Mouse (Mus musculus) liver, embryonic 14.5 days (tissue): ENCODE results near the gene Prrt2. TPM values are rescaled to one million over a fixed set of nuclear protein-coding genes. Genes with fewer than 3 reads are reported as not detected.

Source experiments
- ATAC-seq: fragments of 200-750 bp; cut with Nextera tagmentation; 2 replicates; pipeline ENCODE4 v1.8.0; 2017; ENCODE audit warnings: moderate number of reproducible peaks, mild to moderate bottlenecking, moderate library complexity; ENCODE audit not compliant: insufficient read depth
- DNase-seq, 3 experiments: peaks; one replicate each; pipeline ENCODE4 v3.0.0-alpha.2; 2012 to 2013; ENCODE audit warnings: low read depth in 3 of 3, low spot score in 3 of 3
- H3K27ac ChIP-seq: fragments of 300-500 bp; sonication (generic); 2 replicates; pipeline ENCODE4 v1.5.1; 2014; ENCODE audit warnings: moderate library complexity, mild to moderate bottlenecking, control low read depth, inconsistent platforms
- H3K27me3 ChIP-seq: fragments of 300-500 bp; sonication (generic); 2 replicates; pipeline ENCODE4 v1.6.1; 2014; ENCODE audit warnings: mild to moderate bottlenecking, low read length, moderate library complexity; ENCODE audit not compliant: control insufficient read depth, insufficient read depth
- H3K36me3 ChIP-seq: fragments of 300-500 bp; sonication (generic); replicated peaks from 2 replicates; pipeline ENCODE4 v1.6.1; 2014; ENCODE audit warnings: low read depth; ENCODE audit not compliant: control insufficient read depth, insufficient read depth
- H3K4me1 ChIP-seq, 2 experiments: fragments of 200-500 bp in 1 of 2; fragments of 300-500 bp in 1 of 2; sonication (generic) in 1 of 2; replicated peaks; 2 replicates each; pipeline ENCODE4 v1.6.1; 2012 to 2014; ENCODE audit warnings: antibody characterized with exemption in 1 of 2, inconsistent platforms in 1 of 2, low read length in 1 of 2; ENCODE audit not compliant: control insufficient read depth in 2 of 2, insufficient read depth in 2 of 2
- H3K4me2 ChIP-seq: fragments of 300-500 bp; sonication (generic); 2 replicates; pipeline ENCODE4 v1.6.1; 2014; ENCODE audit warnings: low read depth, mild to moderate bottlenecking, control low read depth, moderate library complexity
- H3K4me3 ChIP-seq, 2 experiments: fragments of 200-500 bp in 1 of 2; fragments of 300-500 bp in 1 of 2; sonication (generic) in 1 of 2; 2 replicates each; pipeline ENCODE4 v1.5.1; 2012 to 2014; ENCODE audit warnings: low read depth in 2 of 2, low read length in 2 of 2, mild to moderate bottlenecking in 2 of 2, control low read depth in 1 of 2, inconsistent platforms in 1 of 2, moderate library complexity in 1 of 2; ENCODE audit not compliant: insufficient read depth in 1 of 2
- H3K9ac ChIP-seq: fragments of 300-500 bp; sonication (generic); replicated peaks from 2 replicates; pipeline ENCODE4 v1.6.1; 2014; ENCODE audit warnings: mild to moderate bottlenecking, control low read depth, moderate library complexity
- H3K9me3 ChIP-seq: fragments of 300-500 bp; sonication (generic); 2 replicates; pipeline ENCODE4 v1.6.1; 2016; ENCODE audit warnings: low read length, mixed read lengths; ENCODE audit not compliant: control insufficient read depth
- CTCF ChIP-seq: IDR thresholded peaks from 2 replicates; pipeline ENCODE4 v1.5.1; 2016; ENCODE audit warnings: antibody characterized with exemption, low read depth, control low read depth
- EP300 ChIP-seq: IDR thresholded peaks from 2 replicates; pipeline ENCODE4 v1.6.1; 2016; ENCODE audit warnings: antibody characterized with exemption, low read depth
- WGBS: fragments of 180-500 bp; shearing (Covaris S2); extraction: QIAGEN DNeasy Blood & Tissue Kit; methylation state at CpG from one replicate; pipeline ENCODE4 v1.1.7; 2014; ENCODE audit not compliant: insufficient replicate concordance; 5-methylcytosine and 5-hydroxymethylcytosine counted together
- microRNA-seq: library from miRNA; unstranded; fragments of <30 nt; microRNA quantifications from one replicate; pipeline ENCODE4, GENCODE M21; 2016
- polyA plus RNA-seq, 2 experiments: library from polyadenylated mRNA; depleted of rRNA in 1 of 2; stranded (reverse) in 1 of 2; unstranded in 1 of 2; fragments of >200 nt; fragmentation: Nextera tagmentation in 1 of 2; extraction: Ambion mirVana in 1 of 2; gene quantifications; 2 replicates each; pipeline versions ENCODE4 v1.2.1 to v1.2.3; 2012 to 2014

Gene Prrt2
- polyA plus RNA-seq, 2 experiments, result 0.08 to 0.41 TPM

DNA sequence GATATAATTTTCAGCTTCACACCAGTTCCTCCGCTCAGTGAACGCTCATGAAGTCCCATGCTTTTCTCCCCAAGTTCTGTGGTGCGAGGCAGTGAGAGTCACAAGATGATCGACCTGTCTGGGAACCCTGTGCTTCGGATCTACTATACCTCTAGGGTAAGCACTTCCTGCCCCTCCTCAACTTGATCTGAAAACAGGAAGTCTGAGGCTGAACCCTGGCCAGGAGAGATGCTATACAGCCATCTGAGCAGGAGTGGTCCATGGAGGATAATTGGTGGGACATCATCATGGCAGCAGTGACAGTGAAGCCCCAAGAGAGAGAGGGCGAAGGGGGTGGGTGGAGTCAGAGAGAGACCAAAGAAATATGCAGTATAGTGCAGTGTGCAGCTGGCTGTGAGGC is 42.2 kb downstream of the Prrt2 start:
- TF ChIP-seq EP300 (no peak), CTCF (no peak)
- ATAC-seq (no peak), DNase-seq (no peak)
- WGBS, result 80% methylated on average over 6 of the region's 6 CpGs
- Histone ChIP-seq H3K9ac (no peak overlapping the region), H3K27ac (no peak overlapping the region), H3K9me3 (no peaks in the 10 kb centered on the region), H3K36me3 (peaks cover 22% of the 10 kb centered on the region), H3K4me3 (no peak overlapping the region), H3K4me1 (peaks cover 10 to 12% of the 10 kb centered on the region in 2 experiments), H3K4me2 (no peak overlapping the region), H3K27me3 (no peaks in the 10 kb centered on the region)

DNA sequence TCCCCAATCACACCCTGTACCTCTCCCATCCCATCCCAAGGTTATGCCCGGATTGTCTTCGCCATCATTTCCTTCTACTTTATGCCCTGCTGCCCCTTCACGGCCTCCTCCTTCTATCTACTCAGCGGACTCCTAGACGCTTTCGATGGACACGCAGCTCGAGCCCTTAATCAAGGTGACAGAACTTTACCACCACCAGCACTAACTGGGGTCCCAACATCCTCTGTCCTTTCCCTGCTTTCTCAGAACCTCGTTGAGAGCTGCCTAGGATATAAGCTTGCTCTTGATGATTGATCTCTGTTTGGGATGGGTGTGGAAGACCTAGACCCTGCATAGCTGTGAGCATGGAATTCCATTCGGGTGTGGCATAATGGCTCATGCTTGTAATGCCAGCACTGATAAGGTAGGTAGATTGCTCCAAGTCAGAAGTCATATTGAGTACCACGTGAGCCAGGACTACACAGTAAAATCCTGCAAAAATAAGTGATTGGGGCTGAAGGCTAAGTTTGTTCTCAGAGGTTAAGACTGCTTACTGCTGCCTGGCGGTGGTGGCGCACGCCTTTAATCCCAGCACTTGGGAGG is 44.0 kb downstream of the Prrt2 start:
- Histone ChIP-seq H3K27me3 (no peaks in the 10 kb centered on the region), H3K36me3 (peaks cover 22% of the 10 kb centered on the region), H3K4me3 (peak overlapping the region; percentile 70 to 88), H3K9me3 (no peaks in the 10 kb centered on the region), H3K9ac (peak overlapping the region; percentile 81), H3K4me2 (peak overlapping the region; percentile 77), H3K4me1 (peaks cover 10 to 12% of the 10 kb centered on the region in 2 experiments), H3K27ac (peak overlapping the region; percentile 77)
- peak; percentile 19 to 38 (median 23) for DNase-seq
- WGBS, result 21% methylated on average over 14 of the region's 14 CpGs
- ATAC-seq, result no peak
- TF ChIP-seq EP300 (no peak), CTCF (no peak)

DNA sequence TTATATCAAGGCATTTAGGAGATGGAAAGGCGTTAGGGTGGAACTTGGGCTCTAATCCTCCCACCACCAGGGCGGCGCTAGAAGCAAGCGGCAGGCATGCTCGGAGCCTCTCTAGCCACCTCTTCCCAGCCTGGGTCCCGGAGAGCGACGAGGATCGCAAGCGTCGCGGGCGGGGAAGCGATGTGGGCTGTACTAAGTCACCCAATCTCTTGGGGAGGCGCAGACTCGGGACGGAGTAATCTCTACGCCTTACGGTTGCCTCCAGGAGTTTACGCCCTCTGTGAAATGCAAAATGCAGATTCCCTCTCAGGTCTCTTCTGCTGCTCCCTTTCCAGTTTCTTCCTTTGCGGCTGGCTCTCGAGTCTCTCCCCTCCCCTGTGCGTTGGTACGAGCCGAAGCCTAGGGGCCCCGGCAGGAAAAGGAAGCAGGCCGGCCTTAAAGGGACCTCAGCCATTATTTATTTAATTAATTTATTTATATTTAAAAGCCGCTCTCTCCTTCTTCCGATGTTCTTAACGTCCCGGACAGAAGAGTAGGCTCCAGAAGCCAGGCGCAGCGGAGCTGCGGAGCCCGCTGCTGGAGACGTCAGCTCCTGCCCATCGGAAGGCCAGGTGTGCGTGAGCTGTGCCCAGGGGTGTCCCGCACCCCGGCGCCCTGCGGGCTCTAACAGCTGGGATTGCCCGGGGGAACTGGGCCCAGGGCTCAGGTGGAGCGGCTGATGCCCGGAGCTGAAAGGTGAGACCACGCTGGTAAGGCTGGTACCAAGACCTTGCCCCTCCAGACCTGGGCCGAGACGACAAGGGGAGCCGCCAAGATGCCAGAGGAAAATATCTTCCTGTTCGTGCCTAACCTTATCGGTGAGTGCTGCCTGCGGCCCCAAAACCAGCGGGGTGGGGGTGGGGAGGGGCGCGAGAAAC is 44.8 kb downstream of the Prrt2 start, which contains the start of gene Cdiptos:
Cdiptos (minus strand) TSS at position 149 of the 917 bp plus-strand sequence.
- WGBS, result under 1% methylated on average over 55 of the region's 55 CpGs
- peak; percentile 94 to 95 (median 94) for DNase-seq
- peak within 1 kb of the TSS; percentile 77 for H3K27ac ChIP-seq

DNA sequence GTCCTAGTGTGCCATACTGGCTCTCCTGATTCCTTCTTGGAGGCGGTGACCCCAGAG is 45.3 kb downstream of the Prrt2 start, which contains the start of gene Cdipt:
Cdipt (plus strand) TSS at position 22 of the 57 bp plus-strand sequence.
- Histone ChIP-seq H3K36me3 (peaks cover 22% of the 10 kb centered on the region), H3K9me3 (no peaks in the 10 kb centered on the region), H3K4me2 (peak within 1 kb of the TSS; percentile 77), H3K9ac (peak within 1 kb of the TSS; percentile 81), H3K4me1 (peaks cover 10 to 12% of the 10 kb centered on the region in 2 experiments), H3K27me3 (no peaks in the 10 kb centered on the region), H3K4me3 (peak within 1 kb of the TSS; percentile 70 to 88), H3K27ac (peak within 1 kb of the TSS; percentile 77)
- ATAC-seq, result no peak
- 13% methylated on average over 1 of the region's 1 CpGs for WGBS
- TF ChIP-seq CTCF (no peak), EP300 (no peak)
- DNase-seq, result no peak

More for the DNA sequence above, 44.8 kb downstream of the Prrt2 start, which contains the start of gene Cdiptos:
- peak; percentile 94 for ATAC-seq
- Histone ChIP-seq H3K36me3 (peaks cover 22% of the 10 kb centered on the region), H3K4me1 (peaks cover 10 to 12% of the 10 kb centered on the region in 2 experiments), H3K4me3 (peak within 1 kb of the TSS; percentile 70 to 88), H3K4me2 (peak within 1 kb of the TSS; percentile 77), H3K9me3 (no peaks in the 10 kb centered on the region), H3K27me3 (no peaks in the 10 kb centered on the region), H3K9ac (peak within 1 kb of the TSS; percentile 81)
- TF ChIP-seq CTCF, result peak; percentile 100
- peak; percentile 47 for TF ChIP-seq EP300

DNA sequence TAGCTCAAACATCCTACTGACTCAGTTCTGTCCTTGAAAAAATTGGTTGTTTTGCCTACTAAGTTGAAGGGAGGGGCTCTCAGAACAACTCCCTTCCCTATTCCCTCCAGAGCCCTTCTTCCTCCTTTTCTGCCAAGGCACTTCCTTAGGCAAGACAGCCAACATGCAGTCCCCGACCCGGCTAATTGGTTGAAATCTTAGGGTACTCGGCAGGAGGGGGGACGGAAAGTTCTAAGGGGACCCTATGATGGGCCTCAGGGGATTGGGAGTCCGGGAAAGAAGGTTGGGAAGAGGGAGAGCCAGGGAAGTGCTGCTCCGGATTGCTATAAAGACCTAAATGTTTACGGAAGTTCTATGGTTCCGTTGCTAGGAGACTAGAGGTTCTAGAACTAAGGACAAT is 45.5 kb downstream of the Prrt2 start:
- Histone ChIP-seq H3K4me1 (peaks cover 10 to 12% of the 10 kb centered on the region in 2 experiments), H3K4me2 (peak overlapping the region; percentile 77), H3K27ac (no peak overlapping the region; the same call in 1 of the 2 replicates), H3K36me3 (peaks cover 22% of the 10 kb centered on the region), H3K4me3 (peak overlapping the region; percentile 23 to 70; a peak in 3 of 4 replicates), H3K9ac (peak overlapping the region; percentile 32), H3K9me3 (no peaks in the 10 kb centered on the region), H3K27me3 (no peaks in the 10 kb centered on the region)
- DNase-seq (no peak), ATAC-seq (no peak)
- TF ChIP-seq EP300, result no peak
- TF ChIP-seq CTCF, result no peak
- WGBS, result 3% methylated on average over 8 of the region's 8 CpGs

Small RNA genes lying within 50 kb of the gene (microRNA-seq; reads per million reads assigned to microRNA genes)
- gene Gm44343, result not detected

Other genes with a start within 250 kb of the Prrt2 start
Only the 30 nearest of the 32 such genes appear.
- 81.8 and 83.2 TPM in 2 replicates for gene Ppp4c, start 228.7 kb downstream of the Prrt2 start, polyA plus RNA-seq (2012; rRNA removed)
- gene Ppp4c, start 228.7 kb downstream of the Prrt2 start, polyA plus RNA-seq (2014; fragmentation: Nextera tagmentation; extraction: Ambion mirVana), result 105 and 117 TPM in 2 replicates
- gene Fam57b, start 223.5 kb downstream of the Prrt2 start, polyA plus RNA-seq (2012; rRNA removed), result 0.19 and 0.24 TPM in 2 replicates
- gene Fam57b, start 223.5 kb downstream of the Prrt2 start, polyA plus RNA-seq (2014; fragmentation: Nextera tagmentation; extraction: Ambion mirVana), result not detected in 2 replicates
- not detected in 2 replicates for gene 4930451I11Rik, start 189.6 kb downstream of the Prrt2 start, polyA plus RNA-seq (2012; rRNA removed)
- gene 4930451I11Rik, start 189.6 kb downstream of the Prrt2 start, polyA plus RNA-seq (2014; fragmentation: Nextera tagmentation; extraction: Ambion mirVana), result not detected in 2 replicates
- gene Doc2a, start 173.8 kb downstream of the Prrt2 start, polyA plus RNA-seq (2012; rRNA removed), result 0.02 TPM in 1 of 2 replicates, not detected in the other
- 0.18 TPM in 1 of 2 replicates, not detected in the other for gene Doc2a, start 173.8 kb downstream of the Prrt2 start, polyA plus RNA-seq (2014; fragmentation: Nextera tagmentation; extraction: Ambion mirVana)
- 24.7 and 58.1 TPM in 2 replicates for gene Hirip3, start 159.2 kb downstream of the Prrt2 start, polyA plus RNA-seq (2012; rRNA removed)
- gene Hirip3, start 159.2 kb downstream of the Prrt2 start, polyA plus RNA-seq (2014; fragmentation: Nextera tagmentation; extraction: Ambion mirVana), result 5.2 and 5.6 TPM in 2 replicates
- 22.7 and 25.1 TPM in 2 replicates for gene Ino80e, start 158.8 kb downstream of the Prrt2 start, polyA plus RNA-seq (2012; rRNA removed)
- gene Ino80e, start 158.8 kb downstream of the Prrt2 start, polyA plus RNA-seq (2014; fragmentation: Nextera tagmentation; extraction: Ambion mirVana), result 36.6 and 40.6 TPM in 2 replicates
- 16.2 and 16.3 TPM in 2 replicates for gene Taok2, start 136.5 kb downstream of the Prrt2 start, polyA plus RNA-seq (2012; rRNA removed)
- 6.3 and 7.0 TPM in 2 replicates for gene Taok2, start 136.5 kb downstream of the Prrt2 start, polyA plus RNA-seq (2014; fragmentation: Nextera tagmentation; extraction: Ambion mirVana)
- gene Tmem219, start 98.3 kb downstream of the Prrt2 start, polyA plus RNA-seq (2012; rRNA removed), result 10.8 and 15.3 TPM in 2 replicates
- 15.7 and 17.1 TPM in 2 replicates for gene Tmem219, start 98.3 kb downstream of the Prrt2 start, polyA plus RNA-seq (2014; fragmentation: Nextera tagmentation; extraction: Ambion mirVana)
- gene Kctd13, start 92.3 kb downstream of the Prrt2 start, polyA plus RNA-seq (2012; rRNA removed), result 4.0 and 4.3 TPM in 2 replicates
- gene Kctd13, start 92.3 kb downstream of the Prrt2 start, polyA plus RNA-seq (2014; fragmentation: Nextera tagmentation; extraction: Ambion mirVana), result 3.0 and 4.8 TPM in 2 replicates
- gene Asphd1, start 71.6 kb downstream of the Prrt2 start, polyA plus RNA-seq (2012; rRNA removed), result 0.04 TPM in 1 of 2 replicates, not detected in the other
- not detected in 2 replicates for gene Asphd1, start 71.6 kb downstream of the Prrt2 start, polyA plus RNA-seq (2014; fragmentation: Nextera tagmentation; extraction: Ambion mirVana)
- 0.19 and 0.40 TPM in 2 replicates for gene Sez6l2, start 70.6 kb downstream of the Prrt2 start, polyA plus RNA-seq (2012; rRNA removed)
- not detected in 2 replicates for gene Sez6l2, start 70.6 kb downstream of the Prrt2 start, polyA plus RNA-seq (2014; fragmentation: Nextera tagmentation; extraction: Ambion mirVana)
- gene Cdipt, start 45.3 kb downstream of the Prrt2 start, polyA plus RNA-seq (2012; rRNA removed), result 36.4 and 45.9 TPM in 2 replicates
- gene Cdipt, start 45.3 kb downstream of the Prrt2 start, polyA plus RNA-seq (2014; fragmentation: Nextera tagmentation; extraction: Ambion mirVana), result 32.6 and 34.3 TPM in 2 replicates
- 0.18 and 0.52 TPM in 2 replicates for gene Cdiptos, start 45.1 kb downstream of the Prrt2 start, polyA plus RNA-seq (2012; rRNA removed)
- gene Cdiptos, start 45.1 kb downstream of the Prrt2 start, polyA plus RNA-seq (2014; fragmentation: Nextera tagmentation; extraction: Ambion mirVana), result 0.20 and 0.64 TPM in 2 replicates
- gene Mvp, start 6.6 kb downstream of the Prrt2 start, polyA plus RNA-seq (2012; rRNA removed), result 3.8 and 4.5 TPM in 2 replicates
- gene Mvp, start 6.6 kb downstream of the Prrt2 start, polyA plus RNA-seq (2014; fragmentation: Nextera tagmentation; extraction: Ambion mirVana), result 5.5 and 5.6 TPM in 2 replicates
- gene Pagr1b, start 4.7 kb downstream of the Prrt2 start, polyA plus RNA-seq (2012; rRNA removed), result 0.10 and 0.30 TPM in 2 replicates
- not detected in 2 replicates for gene Pagr1b, start 4.7 kb downstream of the Prrt2 start, polyA plus RNA-seq (2014; fragmentation: Nextera tagmentation; extraction: Ambion mirVana)
- gene Pagr1a, start 3.9 kb downstream of the Prrt2 start, polyA plus RNA-seq (2012; rRNA removed), result 8.0 and 15.2 TPM in 2 replicates
- 27.3 and 32.2 TPM in 2 replicates for gene Pagr1a, start 3.9 kb downstream of the Prrt2 start, polyA plus RNA-seq (2014; fragmentation: Nextera tagmentation; extraction: Ambion mirVana)
- gene Gm42742, start 114 bp downstream of the Prrt2 start, polyA plus RNA-seq (2012; rRNA removed), result 7.5 and 15.7 TPM in 2 replicates
- 1.2 and 8.3 TPM in 2 replicates for gene Gm42742, start 114 bp downstream of the Prrt2 start, polyA plus RNA-seq (2014; fragmentation: Nextera tagmentation; extraction: Ambion mirVana)
- gene Maz, start 5.8 kb upstream of the Prrt2 start, polyA plus RNA-seq (2012; rRNA removed), result 91.4 and 97.5 TPM in 2 replicates
- 27.3 and 37.4 TPM in 2 replicates for gene Maz, start 5.8 kb upstream of the Prrt2 start, polyA plus RNA-seq (2014; fragmentation: Nextera tagmentation; extraction: Ambion mirVana)
- 43.8 and 60.1 TPM in 2 replicates for gene Kif22, start 21.3 kb upstream of the Prrt2 start, polyA plus RNA-seq (2012; rRNA removed)
- gene Kif22, start 21.3 kb upstream of the Prrt2 start, polyA plus RNA-seq (2014; fragmentation: Nextera tagmentation; extraction: Ambion mirVana), result 101 and 112 TPM in 2 replicates
- gene Zg16, start 66.1 kb upstream of the Prrt2 start, polyA plus RNA-seq (2012; rRNA removed), result 0.08 and 0.11 TPM in 2 replicates
- gene Zg16, start 66.1 kb upstream of the Prrt2 start, polyA plus RNA-seq (2014; fragmentation: Nextera tagmentation; extraction: Ambion mirVana), result not detected in 2 replicates
- 5.3 and 6.4 TPM in 2 replicates for gene AI467606, start 70.1 kb upstream of the Prrt2 start, polyA plus RNA-seq (2012; rRNA removed)
- 7.6 and 8.5 TPM in 2 replicates for gene AI467606, start 70.1 kb upstream of the Prrt2 start, polyA plus RNA-seq (2014; fragmentation: Nextera tagmentation; extraction: Ambion mirVana)
- gene Qprt, start 101.0 kb upstream of the Prrt2 start, polyA plus RNA-seq (2012; rRNA removed), result 35.6 and 35.9 TPM in 2 replicates
- gene Qprt, start 101.0 kb upstream of the Prrt2 start, polyA plus RNA-seq (2014; fragmentation: Nextera tagmentation; extraction: Ambion mirVana), result 48.6 and 49.2 TPM in 2 replicates
- gene Spn, start 116.6 kb upstream of the Prrt2 start, polyA plus RNA-seq (2012; rRNA removed), result 8.0 and 10.8 TPM in 2 replicates
- 7.9 and 8.0 TPM in 2 replicates for gene Spn, start 116.6 kb upstream of the Prrt2 start, polyA plus RNA-seq (2014; fragmentation: Nextera tagmentation; extraction: Ambion mirVana)
- gene Cd2bp2, start 174.8 kb upstream of the Prrt2 start, polyA plus RNA-seq (2012; rRNA removed), result 17.6 and 27.6 TPM in 2 replicates
- gene Cd2bp2, start 174.8 kb upstream of the Prrt2 start, polyA plus RNA-seq (2014; fragmentation: Nextera tagmentation; extraction: Ambion mirVana), result 17.4 and 18.4 TPM in 2 replicates
- gene Tbc1d10b, start 187.3 kb upstream of the Prrt2 start, polyA plus RNA-seq (2012; rRNA removed), result 12.8 and 15.5 TPM in 2 replicates
- 10.9 and 13.2 TPM in 2 replicates for gene Tbc1d10b, start 187.3 kb upstream of the Prrt2 start, polyA plus RNA-seq (2014; fragmentation: Nextera tagmentation; extraction: Ambion mirVana)
- 10.6 and 15.6 TPM in 2 replicates for gene Mylpf, start 187.7 kb upstream of the Prrt2 start, polyA plus RNA-seq (2012; rRNA removed)
- 31.0 and 31.1 TPM in 2 replicates for gene Mylpf, start 187.7 kb upstream of the Prrt2 start, polyA plus RNA-seq (2014; fragmentation: Nextera tagmentation; extraction: Ambion mirVana)
- gene Zfp553, start 211.8 kb upstream of the Prrt2 start, polyA plus RNA-seq (2012; rRNA removed), result 3.3 and 3.4 TPM in 2 replicates
- 2.4 and 2.8 TPM in 2 replicates for gene Zfp553, start 211.8 kb upstream of the Prrt2 start, polyA plus RNA-seq (2014; fragmentation: Nextera tagmentation; extraction: Ambion mirVana)
- 10.3 and 16.1 TPM in 2 replicates for gene Sept1, start 211.9 kb upstream of the Prrt2 start, polyA plus RNA-seq (2012; rRNA removed)
- 7.0 TPM in 2 replicates for gene Sept1, start 211.9 kb upstream of the Prrt2 start, polyA plus RNA-seq (2014; fragmentation: Nextera tagmentation; extraction: Ambion mirVana)
- 19.6 and 21.6 TPM in 2 replicates for gene Zfp771, start 223.1 kb upstream of the Prrt2 start, polyA plus RNA-seq (2012; rRNA removed)
- 11.0 TPM in 2 replicates for gene Zfp771, start 223.1 kb upstream of the Prrt2 start, polyA plus RNA-seq (2014; fragmentation: Nextera tagmentation; extraction: Ambion mirVana)
- 62.2 and 82.9 TPM in 2 replicates for gene Dctpp1, start 239.5 kb upstream of the Prrt2 start, polyA plus RNA-seq (2012; rRNA removed)
- gene Dctpp1, start 239.5 kb upstream of the Prrt2 start, polyA plus RNA-seq (2014; fragmentation: Nextera tagmentation; extraction: Ambion mirVana), result 104 and 117 TPM in 2 replicates